ENCODE assay signal across 8 mouse cellular contexts in genomic region chr15:25413378-25413901, GRCm38 (mm10). TPM values are rescaled to one million over a fixed set of nuclear protein-coding genes. Genes with fewer than 3 reads are reported as not detected.
DNase-seq lines count a peak whose midpoint lies in the region; ATAC-seq and TF ChIP-seq lines count a peak whose summit lies in the region.

Basp1 (minus strand) TSS chr15:25413764.

- peaks cover 21% of the 10 kb centered on the region for H3K4me1 ChIP-seq in embryonic facial prominence, embryonic 12.5 days
- no peaks in the 10 kb centered on the region for H3K4me1 ChIP-seq in heart, embryonic 12.5 days (replicated peaks)
- H3K4me1 ChIP-seq in kidney, postnatal 0 days (replicated peaks; ENCODE audit: insufficient read depth, low read length) = no peaks in the 10 kb centered on the region
- peaks cover 11% of the 10 kb centered on the region for H3K4me1 ChIP-seq in liver, embryonic 15.5 days (replicated peaks)
- peaks cover 32% of the 10 kb centered on the region for H3K4me1 ChIP-seq in neural tube, embryonic 12.5 days
- H3K4me1 ChIP-seq in thymus, adult 2 months (replicated peaks; ENCODE audit: control insufficient read depth, insufficient read depth, low read length) = peaks cover 9% of the 10 kb centered on the region

- H3K4me3 ChIP-seq in embryonic facial prominence, embryonic 12.5 days = peak within 1 kb of the TSS; percentile 86
- peak within 1 kb of the TSS; percentile 72 for H3K4me3 ChIP-seq in heart, embryonic 12.5 days
- H3K4me3 ChIP-seq in kidney, postnatal 0 days (replicated peaks; ENCODE audit: low read depth, low read length) = peak within 1 kb of the TSS; percentile 70
- peak within 1 kb of the TSS; percentile 50 for H3K4me3 ChIP-seq in liver, embryonic 15.5 days (replicated peaks)
- peak within 1 kb of the TSS; percentile 99 for H3K4me3 ChIP-seq in neural tube, embryonic 12.5 days
- peak within 1 kb of the TSS; percentile 66 for H3K4me3 ChIP-seq in thymus, adult 2 months (ENCODE audit: control insufficient read depth, insufficient read depth, low read length)

- no peaks in the 10 kb centered on the region for H3K27me3 ChIP-seq in embryonic facial prominence, embryonic 12.5 days
- no peaks in the 10 kb centered on the region for H3K27me3 ChIP-seq in heart, embryonic 12.5 days (replicated peaks)
- H3K27me3 ChIP-seq in kidney, postnatal 0 days (ENCODE audit: insufficient read depth, low read length) = no peaks in the 10 kb centered on the region
- H3K27me3 ChIP-seq in liver, embryonic 15.5 days = peaks cover 44% of the 10 kb centered on the region
- H3K27me3 ChIP-seq in neural tube, embryonic 12.5 days (replicated peaks) = no peaks in the 10 kb centered on the region
- no peaks in the 10 kb centered on the region for H3K27me3 ChIP-seq in thymus, adult 2 months (ENCODE audit: control insufficient read depth, insufficient read depth, low read length)

- peak; percentile 36 for DNase-seq in ovary, postnatal 10 days (ENCODE audit: low spot score)
- no peak for DNase-seq in ovary, adult 18-20 months (ENCODE audit: low spot score)
- DNase-seq in kidney, postnatal 0 days (ENCODE audit: low spot score) = peak; percentile 86
- peak; percentile 74 for DNase-seq in thymus, adult 2 months

- TF ChIP-seq CTCF in kidney, postnatal 0 days (IDR thresholded peaks at IDR 0.05; ENCODE audit: low read depth) = no peak
- no peak for TF ChIP-seq CTCF in thymus, adult 2 months (IDR thresholded peaks at IDR 0.05; ENCODE audit: borderline replicate concordance, control insufficient read depth, extremely low read depth, insufficient read depth, low read length, poor library complexity)

- peak; percentile 66 for ATAC-seq in embryonic facial prominence, embryonic 12.5 days (ENCODE audit: insufficient number of reproducible peaks, insufficient read depth, low FRiP score, low TSS enrichment)
- peak; percentile 59 for ATAC-seq in heart, embryonic 12.5 days (ENCODE audit: insufficient number of reproducible peaks, low FRiP score)
- peak; percentile 65 for ATAC-seq in kidney, postnatal 0 days (replicated peaks; ENCODE audit: low FRiP score, low read depth)
- 0 out of 2 replicates have a peak, but pooled peaks have one; percentile 34 for ATAC-seq in liver, embryonic 15.5 days (ENCODE audit: insufficient read depth)
- peak; percentile 57 for ATAC-seq in neural tube, embryonic 12.5 days (ENCODE audit: low FRiP score, low read depth)

- H3K9ac ChIP-seq in embryonic facial prominence, embryonic 12.5 days = peak within 1 kb of the TSS; percentile 94
- H3K9ac ChIP-seq in heart, embryonic 12.5 days = peak within 1 kb of the TSS; percentile 76
- H3K9ac ChIP-seq in kidney, postnatal 0 days (ENCODE audit: low read depth, low read length) = peak within 1 kb of the TSS; percentile 67
- H3K9ac ChIP-seq in liver, embryonic 15.5 days = peak within 1 kb of the TSS; percentile 15; the same call in 1 of the 2 replicates
- H3K9ac ChIP-seq in neural tube, embryonic 12.5 days = peak within 1 kb of the TSS; percentile 99

- WGBS in embryonic facial prominence, embryonic 12.5 days = under 1% methylated on average over 28 of the region's 60 CpGs
- WGBS in heart, embryonic 12.5 days = under 1% methylated on average over 30 of the region's 60 CpGs
- WGBS in kidney, postnatal 0 days = 1% methylated on average over 27 of the region's 60 CpGs
- WGBS in liver, embryonic 15.5 days (ENCODE audit: insufficient replicate concordance) = 1% methylated on average over 52 of the region's 60 CpGs
- WGBS in neural tube, embryonic 12.5 days = 1% methylated on average over 31 of the region's 60 CpGs
- WGBS in thymus, adult 2 months = 1% methylated on average over 39 of the region's 60 CpGs

- H3K27ac ChIP-seq in embryonic facial prominence, embryonic 12.5 days = peak within 1 kb of the TSS; percentile 97
- H3K27ac ChIP-seq in heart, embryonic 12.5 days (ENCODE audit: poor library complexity, severe bottlenecking) = peak within 1 kb of the TSS; percentile 56; the same call in 1 of the 2 replicates
- peak within 1 kb of the TSS; percentile 66 for H3K27ac ChIP-seq in kidney, postnatal 0 days
- no peak within 1 kb of the TSS for H3K27ac ChIP-seq in liver, embryonic 15.5 days (replicated peaks)
- H3K27ac ChIP-seq in neural tube, embryonic 12.5 days = peak within 1 kb of the TSS; percentile 97
- H3K27ac ChIP-seq in thymus, adult 2 months (ENCODE audit: control insufficient read depth, insufficient read depth, low read length) = no peak within 1 kb of the TSS

- H3K4me2 ChIP-seq in embryonic facial prominence, embryonic 12.5 days (replicated peaks) = peak within 1 kb of the TSS; percentile 87
- H3K4me2 ChIP-seq in heart, embryonic 12.5 days = peak within 1 kb of the TSS; percentile 93
- H3K4me2 ChIP-seq in kidney, postnatal 0 days (ENCODE audit: low read length) = peak within 1 kb of the TSS; percentile 91
- H3K4me2 ChIP-seq in liver, embryonic 15.5 days = peak within 1 kb of the TSS; percentile 65
- H3K4me2 ChIP-seq in neural tube, embryonic 12.5 days (replicated peaks) = peak within 1 kb of the TSS; percentile 75

- no peaks in the 10 kb centered on the region for H3K9me3 ChIP-seq in embryonic facial prominence, embryonic 12.5 days
- no peaks in the 10 kb centered on the region for H3K9me3 ChIP-seq in heart, embryonic 12.5 days (replicated peaks)
- no peaks in the 10 kb centered on the region for H3K9me3 ChIP-seq in kidney, postnatal 0 days (replicated peaks; ENCODE audit: low read length)
- H3K9me3 ChIP-seq in liver, embryonic 15.5 days (replicated peaks) = no peaks in the 10 kb centered on the region
- no peaks in the 10 kb centered on the region for H3K9me3 ChIP-seq in neural tube, embryonic 12.5 days

- TF ChIP-seq POLR2A in thymus, adult 2 months (IDR thresholded peaks at IDR 0.05; ENCODE audit: control insufficient read depth, extremely low read depth, insufficient read depth, low read length, poor library complexity) = peak; percentile 26; the same call in 1 of the 2 replicates

- no peaks in the 10 kb centered on the region for H3K36me3 ChIP-seq in embryonic facial prominence, embryonic 12.5 days
- no peaks in the 10 kb centered on the region for H3K36me3 ChIP-seq in heart, embryonic 12.5 days
- no peaks in the 10 kb centered on the region for H3K36me3 ChIP-seq in kidney, postnatal 0 days (ENCODE audit: insufficient read depth, low read length)
- no peaks in the 10 kb centered on the region for H3K36me3 ChIP-seq in liver, embryonic 15.5 days (replicated peaks)
- 0 out of 2 replicates have a peak, but pooled peaks cover 3% of the 10 kb centered on the region for H3K36me3 ChIP-seq in neural tube, embryonic 12.5 days
- H3K36me3 ChIP-seq in thymus, adult 2 months (ENCODE audit: control insufficient read depth, insufficient read depth, low read length) = no peaks in the 10 kb centered on the region

RNA-seq across cellular contexts. Expression of gene Basp1, which starts in this region (rescaled TPM):
- polyA plus RNA-seq in embryonic facial prominence, embryonic 12.5 days (2016; fragmentation: Nextera tagmentation; extraction: Ambion mirVana) = 146 and 177 TPM in 2 replicates
- 18.4 and 18.6 TPM in 2 replicates for polyA plus RNA-seq in heart, embryonic 12.5 days (2016; fragmentation: Nextera tagmentation; extraction: Ambion mirVana)
- polyA plus RNA-seq in kidney, postnatal 0 days (2015; fragmentation: Nextera tagmentation; extraction: Ambion mirVana) = 24.6 and 31.7 TPM in 2 replicates
- polyA plus RNA-seq in liver, embryonic 15.5 days (2015; fragmentation: Nextera tagmentation; extraction: Ambion mirVana) = 2.0 and 2.3 TPM in 2 replicates
- polyA plus RNA-seq in neural tube, embryonic 12.5 days (2016; fragmentation: Nextera tagmentation; extraction: Ambion mirVana) = 392 and 466 TPM in 2 replicates
- polyA plus RNA-seq in thymus, adult 2 months (2012; rRNA removed) = 13.9 and 18.1 TPM in 2 replicates

Comparison
In these comparisons a context has a peak if more than half of its experiments do, and no peak if none do; other contexts are left out.
1. H3K27ac ChIP-seq: peak in embryonic facial prominence, embryonic 12.5 days (single experiment), heart, embryonic 12.5 days (single experiment), kidney, postnatal 0 days (single experiment) and neural tube, embryonic 12.5 days (single experiment); none in liver, embryonic 15.5 days (single experiment) and thymus, adult 2 months (single experiment).
2. H3K9ac ChIP-seq: peak in every context shown above with its lines; median percentile 99 in neural tube, embryonic 12.5 days; 94 in embryonic facial prominence, embryonic 12.5 days; 76 in heart, embryonic 12.5 days; 67 in kidney, postnatal 0 days; 15 in liver, embryonic 15.5 days.
3. Peak in every context shown above with its lines, with median percentiles within 50 percentile points of each other: ATAC-seq, H3K4me2 ChIP-seq and H3K4me3 ChIP-seq.